Mouse (Mus musculus) hindbrain, embryonic 10.5 days (tissue): ENCODE measurements around the gene Igf2bp2. TPM values are rescaled to one million over a fixed set of nuclear protein-coding genes. Genes with fewer than 3 reads are reported as not detected.

Source experiments
- DNase-seq: peaks from one replicate; pipeline ENCODE4 v3.0.0-alpha.2; 2017; ENCODE audit warnings: low spot score
- H3K27ac ChIP-seq: fragments of 300-500 bp; sonication (generic); 2 replicates; pipeline ENCODE4 v1.5.1; 2016; ENCODE audit warnings: mild to moderate bottlenecking, moderate library complexity
- H3K27me3 ChIP-seq: fragments of 300-500 bp; sonication (generic); 2 replicates; pipeline ENCODE4 v1.6.1; 2016; ENCODE audit warnings: mild to moderate bottlenecking; ENCODE audit not compliant: poor library complexity, insufficient read depth, severe bottlenecking
- H3K36me3 ChIP-seq: fragments of 300-500 bp; sonication (generic); 2 replicates; pipeline ENCODE4 v1.6.1; 2016; ENCODE audit warnings: mild to moderate bottlenecking, moderate library complexity
- H3K4me1 ChIP-seq: fragments of 300-500 bp; sonication (generic); replicated peaks from 2 replicates; pipeline ENCODE4 v1.6.1; 2016; ENCODE audit warnings: mild to moderate bottlenecking
- H3K4me3 ChIP-seq: fragments of 300-500 bp; sonication (generic); 2 replicates; pipeline ENCODE4 v1.5.1; 2016; ENCODE audit warnings: mild to moderate bottlenecking, moderate library complexity
- H3K9me3 ChIP-seq: fragments of 300-500 bp; sonication (generic); 2 replicates; pipeline ENCODE4 v1.6.1; 2016; ENCODE audit warnings: mild to moderate bottlenecking, moderate library complexity
- WGBS: fragments of 180-500 bp; shearing (Covaris S2); methylation state at CpG from one replicate; pipeline ENCODE4 v1.1.7; 2016; 5-methylcytosine and 5-hydroxymethylcytosine counted together
- polyA plus RNA-seq: library from polyadenylated mRNA; unstranded; fragments of >200 nt; fragmentation: Nextera tagmentation; extraction: Ambion mirVana; gene quantifications from 2 replicates; pipeline ENCODE4 v1.2.1, GENCODE M21; 2016

The Igf2bp2 gene
- polyA plus RNA-seq, 1 experiment from 2014 or later: 141 TPM

DNA sequence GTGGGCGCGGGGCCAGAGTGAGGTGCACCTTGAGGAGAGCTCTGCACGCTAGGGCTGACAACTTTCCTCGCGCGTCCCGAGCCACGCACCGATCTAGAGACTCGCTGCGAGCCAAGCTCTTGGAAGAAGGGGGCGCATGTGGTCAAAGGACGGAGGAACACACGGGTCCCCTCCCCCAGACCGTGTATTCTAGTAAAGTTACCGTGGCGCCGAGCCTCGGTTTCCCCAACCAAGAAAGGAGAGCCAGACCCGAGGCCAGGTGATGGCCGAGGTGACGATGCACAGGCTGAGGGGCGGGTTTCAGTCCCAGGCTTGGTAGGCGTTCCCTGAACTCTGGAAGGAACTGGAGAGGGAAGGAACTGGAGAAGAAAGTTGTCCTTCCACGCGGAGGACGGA, 355 bp upstream of the Igf2bp2 start:
- H3K27ac ChIP-seq: peak overlapping the region; percentile 99
- WGBS: under 1% methylated on average over 27 of the region's 27 CpGs
- H3K36me3 ChIP-seq: peaks cover 7% of the 10 kb centered on the region; the same call in 1 of the 2 replicates
- H3K27me3 ChIP-seq: no peaks in the 10 kb centered on the region
- DNase-seq: peak; percentile 69
- H3K4me1 ChIP-seq: peaks cover 35% of the 10 kb centered on the region
- peak overlapping the region; percentile 97 for H3K4me3 ChIP-seq
- H3K9me3 ChIP-seq: no peaks in the 10 kb centered on the region

DNA sequence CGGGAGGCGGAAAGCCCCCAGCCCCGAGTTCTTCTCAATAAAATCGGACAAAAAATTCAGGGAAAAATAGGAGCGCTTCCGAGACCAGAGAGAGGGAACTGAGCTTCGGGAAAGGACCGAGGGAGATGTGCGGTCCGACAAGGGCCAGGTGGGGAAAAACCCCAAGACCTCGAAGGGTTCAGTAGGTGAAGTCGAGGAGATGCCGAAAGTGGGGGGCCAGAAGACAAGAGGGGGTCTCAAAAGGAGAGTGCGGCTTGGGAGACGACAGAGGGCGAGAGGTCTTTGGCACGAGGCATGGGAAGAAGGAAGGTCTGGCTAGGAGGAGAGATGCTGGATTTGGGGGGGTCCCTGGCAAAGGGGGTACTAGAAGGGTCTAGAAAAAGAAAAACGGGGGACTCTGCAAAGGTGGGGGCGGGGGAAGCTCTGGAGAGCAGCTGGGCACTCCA, 1.0 kb downstream of the Igf2bp2 start:
- peak; percentile 64 for DNase-seq
- Histone ChIP-seq H3K27me3 (no peaks in the 10 kb centered on the region), H3K4me3 (peak overlapping the region; percentile 97), H3K4me1 (peaks cover 41% of the 10 kb centered on the region), H3K27ac (peak overlapping the region; percentile 99), H3K9me3 (no peaks in the 10 kb centered on the region), H3K36me3 (no peaks in the 10 kb centered on the region)
- WGBS: under 1% methylated on average over 19 of the region's 19 CpGs

DNA sequence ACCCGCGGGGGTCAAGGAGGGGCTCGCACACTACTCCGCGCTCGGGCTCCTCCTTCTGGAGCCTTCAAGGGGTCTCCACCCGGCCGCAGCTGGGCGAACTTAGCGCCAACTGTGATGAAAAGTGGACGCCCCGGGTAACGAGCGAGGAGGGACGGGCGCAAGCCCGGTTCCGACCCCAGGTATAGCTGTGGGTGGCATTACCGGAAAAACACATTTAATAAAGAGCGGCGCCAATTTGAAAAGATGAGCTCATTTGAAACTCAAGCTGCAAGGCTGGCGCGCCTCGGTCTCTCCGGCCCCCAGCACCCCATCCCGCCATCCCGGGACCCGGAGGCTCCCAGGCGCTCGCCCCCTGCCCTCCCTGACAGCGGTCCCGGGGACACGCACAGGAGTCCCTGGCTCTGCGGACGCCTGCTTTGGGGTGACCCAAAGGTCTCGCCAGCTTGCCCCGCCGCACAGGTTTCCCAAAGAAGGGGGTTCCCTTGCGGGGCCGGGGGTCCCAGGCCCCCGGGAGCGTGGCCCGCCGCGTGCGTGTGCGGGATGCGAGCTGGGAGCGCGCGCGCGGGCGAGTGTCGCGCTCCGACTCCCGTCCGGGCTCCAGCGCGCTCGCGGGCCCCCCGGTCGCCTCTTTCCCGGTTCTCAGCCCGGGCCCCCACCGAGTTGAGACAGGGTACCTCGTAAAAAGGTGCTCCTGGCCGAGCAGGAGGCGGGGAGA, 1.6 kb downstream of the Igf2bp2 start:
- WGBS: under 1% methylated on average over 71 of the region's 71 CpGs
- Histone ChIP-seq H3K9me3 (no peaks in the 10 kb centered on the region), H3K36me3 (no peaks in the 10 kb centered on the region)

DNA sequence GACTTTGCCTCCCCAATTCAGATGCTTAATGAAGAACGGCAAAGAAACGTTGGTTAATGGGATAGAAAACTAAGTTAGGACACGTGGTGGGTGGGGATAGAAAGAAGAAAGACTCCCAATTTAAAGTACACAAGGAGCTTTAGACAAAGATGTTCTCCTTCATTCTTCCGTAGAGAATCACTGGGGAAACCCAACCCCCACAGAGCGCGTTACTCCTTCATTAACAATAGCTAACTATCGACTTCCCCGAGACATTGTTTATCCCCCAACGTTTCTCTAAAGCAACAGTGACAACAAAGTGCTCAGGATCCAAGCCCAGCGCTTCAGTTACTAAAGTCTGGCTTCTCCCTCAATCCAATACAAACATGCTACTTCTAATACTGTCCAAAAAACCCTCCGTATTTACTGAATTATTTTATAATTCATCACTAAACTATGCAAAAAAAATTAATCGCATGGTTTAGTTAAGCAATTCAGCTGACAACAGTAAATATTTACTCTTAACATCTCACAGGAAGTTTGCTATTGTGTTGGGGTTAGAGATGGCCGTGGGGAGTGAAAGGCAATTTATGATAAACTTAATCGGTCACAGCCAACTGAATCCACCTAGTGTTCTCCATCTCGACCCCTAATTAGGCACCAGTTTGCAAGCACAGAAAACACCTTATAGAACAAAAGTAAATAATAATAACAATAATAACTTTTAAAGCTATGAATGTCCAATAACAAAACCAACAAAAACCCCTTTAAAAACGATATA, 2.5 kb downstream of the Igf2bp2 start:
- peak overlapping the region; percentile 97 for H3K4me3 ChIP-seq
- H3K4me1 ChIP-seq: peaks cover 41% of the 10 kb centered on the region
- H3K36me3 ChIP-seq: peaks cover 4% of the 10 kb centered on the region
- H3K27me3 ChIP-seq: no peaks in the 10 kb centered on the region
- under 1% methylated on average over 16 of the region's 16 CpGs for WGBS
- DNase-seq: peak; percentile 10
- peak overlapping the region; percentile 99 for H3K27ac ChIP-seq
- H3K9me3 ChIP-seq: no peaks in the 10 kb centered on the region

More for the DNA sequence above, 1.6 kb downstream of the Igf2bp2 start:
- DNase-seq: peak; percentile 74
- Histone ChIP-seq H3K4me3 (peak overlapping the region; percentile 97), H3K4me1 (peaks cover 41% of the 10 kb centered on the region), H3K27ac (peak overlapping the region; percentile 99), H3K27me3 (no peaks in the 10 kb centered on the region)

DNA sequence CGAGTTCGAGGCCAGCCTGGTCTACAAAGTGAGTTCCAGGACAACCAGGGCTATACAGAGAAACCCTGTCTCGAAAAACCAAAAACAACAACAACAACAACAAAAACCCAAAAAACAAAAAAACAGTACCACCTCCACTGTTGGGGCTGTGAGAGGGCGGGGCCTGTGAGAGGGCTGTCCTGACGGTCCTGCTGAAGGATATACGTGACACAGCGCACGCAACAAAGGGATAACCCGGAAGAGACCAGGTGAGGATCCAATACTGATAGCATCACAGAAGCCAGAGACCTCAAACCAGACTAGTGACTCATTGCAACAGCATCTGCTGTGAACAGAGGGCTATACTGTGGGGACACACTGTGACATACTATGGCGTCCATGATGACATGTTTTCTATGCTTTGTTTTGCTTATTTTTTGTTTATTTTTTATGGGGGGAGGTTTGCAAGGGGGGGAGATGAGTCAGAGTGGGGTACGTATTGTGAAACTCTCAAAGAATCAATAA, 10.1 kb downstream of the Igf2bp2 start:
- WGBS: 89% methylated on average over 11 of the region's 11 CpGs
- Histone ChIP-seq H3K27me3 (no peaks in the 10 kb centered on the region), H3K9me3 (no peaks in the 10 kb centered on the region), H3K4me3 (no peak overlapping the region), H3K27ac (no peak overlapping the region), H3K36me3 (peaks cover 12% of the 10 kb centered on the region), H3K4me1 (peaks cover 44% of the 10 kb centered on the region)
- no peak for DNase-seq

DNA sequence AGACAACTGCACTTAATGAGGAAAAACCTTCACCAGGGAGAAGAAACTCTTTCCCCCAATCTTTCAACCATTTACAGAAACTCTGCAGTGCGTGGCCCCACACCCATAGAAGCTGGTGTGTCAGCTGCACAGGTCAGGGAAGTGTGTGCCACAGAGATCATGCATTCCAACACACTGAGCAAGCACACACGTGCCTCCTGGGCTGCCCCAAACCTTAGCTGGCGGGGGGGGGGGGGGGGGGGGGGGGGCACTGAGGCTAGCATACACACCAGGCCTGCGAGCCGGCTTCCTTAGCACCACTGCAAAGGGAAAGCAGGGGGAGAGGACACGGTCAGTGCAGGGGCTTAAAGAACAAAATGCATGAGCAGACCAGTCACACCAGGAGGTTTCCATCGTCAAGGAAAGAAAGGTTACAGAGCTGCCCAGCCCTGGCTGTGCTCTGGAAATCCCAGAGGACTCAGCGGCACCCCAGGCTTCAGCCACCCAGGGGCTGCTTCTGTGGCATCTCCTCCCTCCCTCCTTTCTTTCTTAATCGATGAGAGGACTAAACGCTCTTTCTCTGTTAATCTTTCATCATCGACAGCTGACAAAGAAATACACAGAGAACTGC, 11.3 kb downstream of the Igf2bp2 start:
- H3K4me1 ChIP-seq: peaks cover 49% of the 10 kb centered on the region
- no peaks in the 10 kb centered on the region for H3K9me3 ChIP-seq
- no peak for DNase-seq
- H3K27me3 ChIP-seq: no peaks in the 10 kb centered on the region
- peak overlapping the region; percentile 50 for H3K27ac ChIP-seq
- no peak overlapping the region for H3K4me3 ChIP-seq
- H3K36me3 ChIP-seq: peaks cover 12% of the 10 kb centered on the region
- 16% methylated on average over 11 of the region's 11 CpGs for WGBS

DNA sequence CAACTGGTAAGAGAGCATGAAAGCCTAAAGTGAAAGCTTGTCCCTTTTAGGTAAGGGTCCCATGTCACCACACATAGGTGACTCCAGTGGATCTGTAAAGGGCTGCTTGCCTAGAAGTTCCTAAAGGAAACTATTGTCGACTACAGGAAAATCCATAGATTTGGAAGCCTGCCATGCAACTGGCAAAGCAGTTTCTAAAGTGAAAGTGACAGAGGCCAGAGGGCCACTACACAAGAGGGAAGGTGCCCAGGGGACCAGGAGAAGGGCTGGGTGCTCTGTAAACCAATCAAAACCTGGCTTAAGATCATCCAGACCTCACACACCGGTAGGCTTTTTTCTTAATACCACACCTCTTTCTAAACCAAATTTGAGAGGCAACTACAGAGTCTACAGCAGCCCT, 12.7 kb downstream of the Igf2bp2 start:
- no peak overlapping the region for H3K27ac ChIP-seq
- no peaks in the 10 kb centered on the region for H3K27me3 ChIP-seq
- 51% methylated on average over 2 of the region's 2 CpGs for WGBS
- no peak for DNase-seq
- H3K36me3 ChIP-seq: peaks cover 8% of the 10 kb centered on the region; the same call in 1 of the 2 replicates
- no peak overlapping the region for H3K4me3 ChIP-seq
- H3K4me1 ChIP-seq: peaks cover 49% of the 10 kb centered on the region
- no peaks in the 10 kb centered on the region for H3K9me3 ChIP-seq

DNA sequence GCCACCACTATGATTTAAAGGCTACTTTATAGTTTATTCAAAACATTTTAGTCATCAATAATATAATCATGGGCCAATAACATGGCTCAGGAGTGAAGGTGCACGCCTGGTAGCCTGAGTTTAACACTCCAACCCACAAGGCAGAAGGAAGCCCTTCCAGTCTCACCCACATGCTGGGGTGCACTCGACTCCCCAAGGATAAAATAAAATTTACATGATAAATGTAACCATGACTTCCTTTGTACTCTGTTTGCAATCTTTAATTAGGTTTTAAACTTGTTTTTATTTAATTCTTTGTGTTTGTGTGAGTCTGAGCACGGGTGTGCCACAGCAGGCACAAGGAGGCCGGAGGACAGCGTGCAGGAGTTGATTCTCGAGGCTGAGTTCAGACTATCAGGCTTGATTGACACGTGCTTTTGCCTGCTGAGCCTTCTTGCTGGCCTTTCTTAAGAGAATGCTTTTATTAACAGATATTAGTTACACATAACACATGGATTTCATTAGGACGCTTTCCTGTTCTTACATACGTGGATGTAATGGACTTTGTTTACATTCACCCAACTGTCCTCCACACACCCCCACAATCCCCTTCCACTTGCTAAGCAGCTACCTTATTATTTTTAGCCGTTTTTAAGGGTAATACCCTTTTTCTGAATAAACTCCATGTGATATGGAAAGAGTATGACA, 13.3 kb downstream of the Igf2bp2 start:
- no peak overlapping the region for H3K4me3 ChIP-seq
- peaks cover 49% of the 10 kb centered on the region for H3K4me1 ChIP-seq
- H3K27ac ChIP-seq: no peak overlapping the region
- no peaks in the 10 kb centered on the region for H3K9me3 ChIP-seq
- WGBS: 25% methylated on average over 10 of the region's 10 CpGs
- H3K27me3 ChIP-seq: no peaks in the 10 kb centered on the region
- no peak for DNase-seq
- peaks cover 14% of the 10 kb centered on the region; the same call in 1 of the 2 replicates for H3K36me3 ChIP-seq

DNA sequence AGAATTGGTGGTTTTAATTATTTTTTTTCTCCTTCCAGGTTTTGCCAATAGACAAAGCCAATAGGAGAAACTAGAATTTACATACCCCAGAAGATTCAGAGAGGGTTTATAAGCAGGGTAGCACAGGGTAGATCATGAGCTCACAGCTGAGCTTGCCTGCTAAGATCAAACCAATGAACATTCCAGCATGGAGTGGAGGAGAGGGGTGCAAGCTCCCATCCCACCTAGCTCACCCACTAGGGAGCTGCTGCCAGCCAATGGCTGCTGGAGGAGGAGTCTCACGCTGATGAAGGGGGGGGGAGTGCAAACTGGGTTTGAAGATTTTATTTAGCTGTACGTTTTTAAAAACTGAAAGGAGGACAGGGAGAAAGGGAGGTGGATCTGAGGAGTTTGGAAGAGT, 14.0 kb downstream of the Igf2bp2 start:
- H3K36me3 ChIP-seq: peaks cover 19% of the 10 kb centered on the region; the same call in 1 of the 2 replicates
- no peak for DNase-seq
- H3K4me1 ChIP-seq: peaks cover 49% of the 10 kb centered on the region
- 26% methylated on average over 2 of the region's 2 CpGs for WGBS
- H3K27me3 ChIP-seq: no peaks in the 10 kb centered on the region
- no peak overlapping the region for H3K4me3 ChIP-seq
- H3K27ac ChIP-seq: no peak overlapping the region
- H3K9me3 ChIP-seq: no peaks in the 10 kb centered on the region

DNA sequence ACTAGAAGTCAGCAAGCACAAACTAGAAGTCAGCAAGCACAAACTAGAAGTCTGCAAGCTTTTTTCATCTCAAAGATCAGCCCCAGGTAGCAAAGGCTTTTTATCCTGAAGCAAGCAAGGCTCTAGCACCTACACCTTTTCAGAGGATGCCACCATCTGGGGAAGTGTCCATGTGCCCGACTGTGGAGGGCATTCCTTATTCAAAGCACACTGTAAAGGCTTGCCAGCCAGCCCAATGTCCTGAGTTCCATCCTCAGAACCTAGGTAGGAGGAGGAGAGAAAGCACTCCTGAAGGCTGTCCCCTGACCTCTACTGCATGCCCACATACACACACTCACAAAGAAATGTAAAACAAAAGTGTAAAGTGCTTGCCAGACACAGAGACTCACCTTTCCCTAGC, 16.0 kb downstream of the Igf2bp2 start:
- peaks cover 37% of the 10 kb centered on the region for H3K4me1 ChIP-seq
- peaks cover 32% of the 10 kb centered on the region for H3K36me3 ChIP-seq
- no peaks in the 10 kb centered on the region for H3K9me3 ChIP-seq
- DNase-seq: no peak
- no peak overlapping the region for H3K27ac ChIP-seq
- no peaks in the 10 kb centered on the region for H3K27me3 ChIP-seq
- no peak overlapping the region for H3K4me3 ChIP-seq
- WGBS: 79% methylated on average over 1 of the region's 1 CpGs

DNA sequence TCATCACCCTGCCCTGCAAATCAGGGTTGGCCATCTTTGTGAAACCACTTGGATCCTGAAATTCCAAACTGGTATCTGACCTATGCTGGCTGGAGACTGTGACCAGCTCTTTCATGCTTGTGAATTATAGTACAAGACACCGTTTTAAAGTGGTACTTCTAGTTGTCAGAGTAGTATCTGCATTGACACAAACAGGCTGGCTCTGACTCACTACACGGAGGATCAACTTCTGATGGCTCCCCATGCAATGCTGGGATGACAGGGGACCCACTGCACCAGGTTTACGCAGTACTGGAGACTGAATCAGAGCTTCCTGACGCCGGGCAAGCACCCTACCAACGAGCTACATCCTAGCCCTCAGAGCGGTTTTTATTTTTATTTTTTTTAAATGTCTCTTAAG, 17.0 kb downstream of the Igf2bp2 start:
- Histone ChIP-seq H3K36me3 (peaks cover 42% of the 10 kb centered on the region), H3K4me3 (no peak overlapping the region), H3K4me1 (peaks cover 35% of the 10 kb centered on the region), H3K27me3 (no peaks in the 10 kb centered on the region), H3K9me3 (no peaks in the 10 kb centered on the region), H3K27ac (no peak overlapping the region)
- DNase-seq: no peak
- 91% methylated on average over 7 of the region's 7 CpGs for WGBS

DNA sequence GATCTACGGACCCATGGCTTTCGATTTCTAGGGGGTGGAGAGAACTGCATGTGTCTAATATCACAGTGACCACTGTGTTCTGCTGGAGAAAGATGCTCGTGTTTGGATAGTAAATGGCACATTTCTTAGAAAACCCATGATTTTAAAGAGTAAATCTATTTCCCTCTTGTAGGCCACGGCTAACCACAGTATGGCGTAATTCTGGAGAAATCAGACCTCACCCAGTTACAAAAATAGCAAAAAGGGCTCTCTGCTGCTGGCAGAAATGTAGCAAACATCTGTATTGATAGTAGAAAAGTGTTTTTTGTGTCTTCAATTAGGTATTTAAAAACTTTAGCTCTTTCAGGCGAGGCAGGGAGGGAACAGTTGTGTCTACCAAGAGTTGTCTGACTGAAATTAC, 18.6 kb downstream of the Igf2bp2 start:
- WGBS: 94% methylated on average over 6 of the region's 6 CpGs
- Histone ChIP-seq H3K4me1 (peaks cover 21% of the 10 kb centered on the region), H3K9me3 (no peaks in the 10 kb centered on the region), H3K4me3 (no peak overlapping the region), H3K36me3 (peaks cover 47% of the 10 kb centered on the region), H3K27me3 (no peaks in the 10 kb centered on the region), H3K27ac (no peak overlapping the region)
- DNase-seq: no peak
